Comparison of ENCODE assay signal across 8 mouse cellular contexts in the genomic region with DNA sequence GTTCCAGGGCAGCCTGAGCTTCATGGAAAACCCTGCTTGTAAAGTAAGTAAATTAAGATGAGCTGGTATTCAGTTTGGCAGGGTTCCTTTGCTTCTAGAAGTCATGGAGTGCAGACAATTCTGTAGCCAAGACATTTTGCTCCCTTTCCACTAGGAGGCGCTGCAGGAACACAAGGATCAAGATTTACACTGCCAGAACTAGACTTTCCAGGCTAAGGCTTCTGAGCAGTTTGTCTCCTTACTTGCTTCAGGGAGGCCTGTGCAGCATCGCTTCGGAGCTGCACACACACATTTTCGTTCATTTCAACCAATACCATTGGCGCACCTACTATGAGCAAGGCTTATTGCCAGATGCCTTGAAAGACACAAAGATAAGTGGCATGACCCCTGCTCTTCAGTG.
A peak's percentile ranks its signal among the peaks of the same experiment; 100 is the strongest.
DNase-seq lines count a peak whose midpoint lies in the region; ATAC-seq and TF ChIP-seq lines count a peak whose summit lies in the region.

No protein-coding gene starts in this region.

- peak; percentile 58 for TF ChIP-seq CTCF in liver, embryonic 14.5 days (IDR thresholded peaks at IDR 0.05; ENCODE audit: low read depth)

- peak; percentile 24 for DNase-seq in neural tube, embryonic 10.5 days (ENCODE audit: extremely low spot score, low spot score)
- DNase-seq in adrenal gland, postnatal 36 days: peak; percentile 48 to 61
- peak; percentile 76 for DNase-seq in embryonic facial prominence, embryonic 11.5 days (ENCODE audit: low spot score)
- DNase-seq in liver, embryonic 14.5 days (ENCODE audit: low read depth in 3 of 3, low spot score in 3 of 3): peak; percentile 0 to 1 (median 1)
- DNase-seq in retina, postnatal 7 days (ENCODE audit: low read depth, low spot score): peak; percentile 39
- no peak for DNase-seq in MN1 (ENCODE audit: low spot score)

- ATAC-seq in neural tube, embryonic 15.5 days (ENCODE audit: low FRiP score): no peak
- no peak for ATAC-seq in embryonic facial prominence, embryonic 11.5 days (replicated peaks; ENCODE audit: insufficient number of reproducible peaks, low FRiP score, low TSS enrichment, low read depth)
- ATAC-seq in kidney, embryonic 15.5 days (replicated peaks; ENCODE audit: low FRiP score): 0 out of 2 replicates have a peak, but pooled peaks have one; percentile 25
- no peak for ATAC-seq in liver, embryonic 14.5 days (ENCODE audit: insufficient read depth)

- no peak overlapping the region for H3K27ac ChIP-seq in neural tube, embryonic 15.5 days (replicated peaks)
- H3K27ac ChIP-seq in embryonic facial prominence, embryonic 11.5 days (replicated peaks; ENCODE audit: low read depth, low read length): no peak overlapping the region
- no peak overlapping the region for H3K27ac ChIP-seq in kidney, embryonic 15.5 days
- no peak overlapping the region for H3K27ac ChIP-seq in liver, embryonic 14.5 days

- no peak for TF ChIP-seq EP300 in liver, embryonic 14.5 days (IDR thresholded peaks at IDR 0.05; ENCODE audit: low read depth)

- H3K4me1 ChIP-seq in neural tube, embryonic 15.5 days: no peaks in the 10 kb centered on the region
- no peaks in the 10 kb centered on the region for H3K4me1 ChIP-seq in embryonic facial prominence, embryonic 11.5 days (ENCODE audit: control insufficient read depth, insufficient read depth, low read length)
- H3K4me1 ChIP-seq in kidney, embryonic 15.5 days: no peaks in the 10 kb centered on the region
- no peaks in the 10 kb centered on the region for H3K4me1 ChIP-seq in liver, embryonic 14.5 days (replicated peaks; ENCODE audit: control insufficient read depth in 2 of 2, insufficient read depth in 2 of 2, low read length in 1 of 2)

- H3K4me3 ChIP-seq in neural tube, embryonic 15.5 days (replicated peaks): no peak overlapping the region
- H3K4me3 ChIP-seq in embryonic facial prominence, embryonic 11.5 days (ENCODE audit: low read depth, low read length): no peak overlapping the region
- H3K4me3 ChIP-seq in kidney, embryonic 15.5 days (replicated peaks): no peak overlapping the region
- H3K4me3 ChIP-seq in liver, embryonic 14.5 days (ENCODE audit: insufficient read depth in 1 of 2, low read depth in 2 of 2, low read length in 2 of 2): no peak overlapping the region

- 44% methylated on average over 5 of the region's 5 CpGs for WGBS in neural tube, embryonic 15.5 days
- WGBS in embryonic facial prominence, embryonic 11.5 days: 44% methylated on average over 5 of the region's 5 CpGs
- 44% methylated on average over 5 of the region's 5 CpGs for WGBS in kidney, embryonic 15.5 days
- 18% methylated on average over 5 of the region's 5 CpGs for WGBS in liver, embryonic 14.5 days (ENCODE audit: insufficient replicate concordance)

- H3K27me3 ChIP-seq in neural tube, embryonic 15.5 days (replicated peaks): no peaks in the 10 kb centered on the region
- no peaks in the 10 kb centered on the region for H3K27me3 ChIP-seq in embryonic facial prominence, embryonic 11.5 days (ENCODE audit: control insufficient read depth, insufficient read depth, low read length)
- H3K27me3 ChIP-seq in kidney, embryonic 15.5 days: no peaks in the 10 kb centered on the region
- H3K27me3 ChIP-seq in liver, embryonic 14.5 days (ENCODE audit: control insufficient read depth, insufficient read depth, low read length): no peaks in the 10 kb centered on the region

- H3K36me3 ChIP-seq in neural tube, embryonic 15.5 days: no peaks in the 10 kb centered on the region
- no peaks in the 10 kb centered on the region for H3K36me3 ChIP-seq in embryonic facial prominence, embryonic 11.5 days (replicated peaks; ENCODE audit: control insufficient read depth, insufficient read depth, low read depth, low read length)
- H3K36me3 ChIP-seq in kidney, embryonic 15.5 days: no peaks in the 10 kb centered on the region
- no peaks in the 10 kb centered on the region for H3K36me3 ChIP-seq in liver, embryonic 14.5 days (replicated peaks; ENCODE audit: control insufficient read depth, insufficient read depth, low read depth)

- no peak overlapping the region for H3K9ac ChIP-seq in neural tube, embryonic 15.5 days (replicated peaks)
- H3K9ac ChIP-seq in embryonic facial prominence, embryonic 11.5 days (replicated peaks; ENCODE audit: low read length): no peak overlapping the region
- no peak overlapping the region for H3K9ac ChIP-seq in kidney, embryonic 15.5 days
- no peak overlapping the region for H3K9ac ChIP-seq in liver, embryonic 14.5 days (replicated peaks)

- no peak overlapping the region for H3K4me2 ChIP-seq in neural tube, embryonic 15.5 days
- no peak overlapping the region for H3K4me2 ChIP-seq in embryonic facial prominence, embryonic 11.5 days (ENCODE audit: low read depth, low read length)
- H3K4me2 ChIP-seq in kidney, embryonic 15.5 days: no peak overlapping the region
- no peak overlapping the region for H3K4me2 ChIP-seq in liver, embryonic 14.5 days (ENCODE audit: low read depth)

- H3K9me3 ChIP-seq in neural tube, embryonic 15.5 days (replicated peaks): no peaks in the 10 kb centered on the region
- no peaks in the 10 kb centered on the region for H3K9me3 ChIP-seq in embryonic facial prominence, embryonic 11.5 days (replicated peaks; ENCODE audit: control insufficient read depth, low read length)
- H3K9me3 ChIP-seq in kidney, embryonic 15.5 days (replicated peaks): no peaks in the 10 kb centered on the region
- no peaks in the 10 kb centered on the region for H3K9me3 ChIP-seq in liver, embryonic 14.5 days (ENCODE audit: control insufficient read depth, low read length)
